Mouse (Mus musculus): ENCODE measurements around the gene Slc23a3. TPM values are rescaled to one million over a fixed set of nuclear protein-coding genes. Genes with fewer than 3 reads are reported as not detected.

Gene Slc23a3
- 0.23 TPM for polyA plus RNA-seq (2017; shearing (Covaris generic))

DNA sequence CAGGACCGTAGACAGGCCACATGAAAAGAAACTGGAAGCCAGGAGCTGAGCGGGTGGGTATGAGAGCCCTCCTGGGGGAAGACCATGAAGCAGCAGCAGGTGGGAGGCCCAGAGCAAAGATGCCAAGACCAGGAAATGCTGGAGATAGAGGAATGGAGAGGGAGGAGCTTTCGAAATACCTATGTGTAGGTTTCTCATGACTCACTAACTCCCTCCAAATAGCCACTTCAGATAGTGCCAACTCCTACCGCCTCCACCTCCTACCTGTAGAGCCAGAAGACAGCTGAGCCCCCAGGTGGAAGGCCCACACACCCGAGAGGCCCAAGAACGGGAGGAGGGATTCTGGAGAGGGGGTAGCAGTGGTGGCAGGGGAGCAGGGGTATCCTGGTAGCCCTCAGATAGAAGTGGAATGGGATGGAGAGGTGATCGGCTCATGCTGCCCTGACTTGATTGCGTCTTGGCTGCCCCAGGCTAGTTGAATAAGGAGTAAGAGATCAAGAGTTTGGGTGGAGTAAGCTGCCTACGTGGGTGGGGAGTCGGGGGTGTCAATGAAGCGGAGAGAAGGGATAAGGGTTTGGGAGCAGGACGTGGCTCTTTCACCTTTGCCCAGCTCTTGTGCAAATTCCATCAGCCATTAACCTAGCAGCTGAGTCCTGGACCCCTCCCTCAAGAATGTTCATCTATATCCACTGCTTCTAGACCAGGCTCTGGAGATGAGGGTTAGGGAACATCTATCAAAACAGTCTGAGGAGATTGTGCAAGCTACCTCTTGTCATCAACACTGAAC is at the start of gene Slc23a3:
Gene Slc23a3 (minus strand): TSS at position 470 of the 787 bp plus-strand sequence.

DNA sequence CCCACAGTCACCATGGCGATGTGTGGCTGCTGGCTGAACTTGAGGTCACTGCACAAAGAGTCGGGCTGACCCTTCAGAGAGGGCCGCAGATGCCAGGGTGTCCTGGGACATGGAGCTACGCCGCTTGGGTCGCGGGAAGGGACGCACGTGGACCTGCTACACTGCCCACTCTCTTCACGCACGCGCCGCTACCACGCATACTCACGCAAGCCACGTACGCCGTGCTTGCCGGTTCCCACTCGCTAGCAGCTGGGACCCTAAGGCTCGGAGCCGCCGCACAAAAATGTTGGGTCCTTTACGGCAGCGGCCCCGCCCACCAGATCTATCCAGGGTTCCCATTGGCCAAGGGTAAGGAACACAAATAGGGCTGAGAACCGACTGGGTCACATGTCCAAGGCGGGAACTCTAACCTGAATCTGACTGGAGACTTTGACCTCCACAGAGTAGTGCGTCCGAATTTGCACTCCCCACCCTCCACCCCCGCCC is 46.5 kb upstream of the Slc23a3 start, which contains the start of gene Abcb6:
Gene Abcb6 (minus strand): TSS at position 288 of the 486 bp plus-strand sequence.

DNA sequence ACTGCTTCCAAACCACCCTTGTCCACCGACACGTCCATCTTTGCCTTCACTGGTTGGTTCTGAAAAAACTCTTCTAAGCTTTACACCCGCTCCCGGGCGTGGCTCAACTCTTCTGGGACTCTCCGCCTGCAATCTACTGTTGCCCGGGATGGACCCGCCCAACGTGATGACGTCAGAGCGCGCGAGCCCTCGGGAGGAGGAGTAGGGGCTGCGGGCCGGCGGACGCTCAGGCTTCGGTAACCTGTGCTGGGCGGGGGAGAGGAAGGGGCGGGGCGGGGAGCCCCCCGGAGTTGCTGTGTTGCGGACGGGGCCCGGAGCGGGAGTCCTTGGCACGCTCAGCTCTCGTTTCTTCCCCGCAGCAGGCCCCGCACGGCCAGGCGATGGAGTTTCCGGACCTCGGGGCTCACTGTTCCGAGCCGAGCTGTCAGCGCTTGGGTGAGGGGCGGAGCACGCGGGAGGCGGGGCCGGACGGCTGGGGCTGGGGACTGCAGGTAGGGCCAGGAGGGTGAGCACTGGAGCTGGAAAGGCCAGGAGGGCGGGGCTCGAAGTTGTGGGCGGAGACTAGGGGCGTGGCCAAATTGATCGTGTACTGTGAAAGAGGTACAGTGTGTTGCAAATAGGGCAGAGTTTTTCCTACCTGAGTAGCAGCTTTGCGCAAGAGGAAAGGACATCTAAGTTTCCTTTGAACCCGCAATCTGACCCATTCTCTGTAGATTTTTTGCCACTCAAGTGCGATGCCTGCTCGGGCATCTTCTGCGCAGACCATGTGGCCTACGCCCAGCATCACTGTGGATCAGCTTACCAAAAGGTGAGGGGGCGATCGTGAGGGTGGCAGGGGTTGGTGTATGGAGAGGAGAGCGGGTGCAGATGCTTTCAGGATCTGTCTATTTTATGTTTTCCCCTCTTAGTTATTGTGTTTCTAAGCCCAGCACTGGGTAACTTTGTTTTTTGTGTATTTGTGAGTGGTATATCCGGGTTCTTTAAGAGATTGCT is 35.1 kb upstream of the Slc23a3 start, which contains the start of gene Zfand2b:
Gene Zfand2b (plus strand): TSS at position 175 of the 993 bp plus-strand sequence.

DNA sequence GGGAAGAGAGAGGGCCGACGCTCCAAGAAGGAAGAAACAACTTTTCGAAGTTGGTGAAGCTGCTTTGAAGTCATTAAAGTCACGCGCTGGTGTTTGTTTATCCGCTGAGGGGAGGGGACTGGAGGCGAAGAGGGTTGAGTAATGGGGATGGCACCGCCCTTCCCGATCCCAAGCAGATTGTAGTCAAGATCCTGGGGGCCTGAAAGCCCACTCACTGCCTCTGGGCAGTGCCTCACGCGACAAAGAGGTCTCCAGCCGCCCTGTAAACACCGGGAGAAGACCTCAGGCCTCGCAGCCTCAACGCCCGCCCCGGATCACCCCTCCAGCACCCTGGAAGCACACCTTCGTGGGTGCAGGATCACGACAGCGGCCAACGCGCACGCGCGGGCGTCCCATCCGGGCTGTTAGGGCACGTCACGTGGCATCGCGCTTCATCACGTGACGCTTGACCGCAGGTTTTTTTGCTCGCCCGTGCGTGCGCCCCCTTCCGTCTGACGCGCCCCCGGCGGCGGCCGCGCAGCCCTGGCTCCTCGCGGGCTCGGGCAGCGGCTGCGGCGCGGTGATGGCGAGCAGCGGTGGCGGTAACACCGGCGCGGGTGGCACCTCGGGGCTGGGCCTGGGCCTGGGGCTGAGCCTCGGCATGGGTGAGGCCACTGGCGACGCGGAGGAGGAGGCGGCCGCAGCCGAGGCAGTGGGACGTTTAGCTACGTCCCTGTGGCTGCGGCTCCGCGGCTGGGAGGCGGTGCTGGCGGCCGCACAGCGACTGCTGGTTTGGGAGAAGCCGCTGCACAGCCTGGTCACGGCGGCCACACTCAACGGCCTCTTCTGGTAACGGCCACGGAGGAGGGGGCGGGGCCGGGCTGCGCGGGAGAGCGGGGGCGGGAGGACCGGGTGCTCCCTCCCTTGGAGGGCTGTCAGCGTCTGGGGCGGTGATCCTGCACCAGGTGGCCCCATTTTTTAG is 8.9 kb upstream of the Slc23a3 start, which contains the start of the genes Cnppd1 and Retreg2:
Gene Cnppd1 (minus strand): TSS at position 411 of the 961 bp plus-strand sequence.
Gene Retreg2 (plus strand): TSS at position 478 of the 961 bp plus-strand sequence.

DNA sequence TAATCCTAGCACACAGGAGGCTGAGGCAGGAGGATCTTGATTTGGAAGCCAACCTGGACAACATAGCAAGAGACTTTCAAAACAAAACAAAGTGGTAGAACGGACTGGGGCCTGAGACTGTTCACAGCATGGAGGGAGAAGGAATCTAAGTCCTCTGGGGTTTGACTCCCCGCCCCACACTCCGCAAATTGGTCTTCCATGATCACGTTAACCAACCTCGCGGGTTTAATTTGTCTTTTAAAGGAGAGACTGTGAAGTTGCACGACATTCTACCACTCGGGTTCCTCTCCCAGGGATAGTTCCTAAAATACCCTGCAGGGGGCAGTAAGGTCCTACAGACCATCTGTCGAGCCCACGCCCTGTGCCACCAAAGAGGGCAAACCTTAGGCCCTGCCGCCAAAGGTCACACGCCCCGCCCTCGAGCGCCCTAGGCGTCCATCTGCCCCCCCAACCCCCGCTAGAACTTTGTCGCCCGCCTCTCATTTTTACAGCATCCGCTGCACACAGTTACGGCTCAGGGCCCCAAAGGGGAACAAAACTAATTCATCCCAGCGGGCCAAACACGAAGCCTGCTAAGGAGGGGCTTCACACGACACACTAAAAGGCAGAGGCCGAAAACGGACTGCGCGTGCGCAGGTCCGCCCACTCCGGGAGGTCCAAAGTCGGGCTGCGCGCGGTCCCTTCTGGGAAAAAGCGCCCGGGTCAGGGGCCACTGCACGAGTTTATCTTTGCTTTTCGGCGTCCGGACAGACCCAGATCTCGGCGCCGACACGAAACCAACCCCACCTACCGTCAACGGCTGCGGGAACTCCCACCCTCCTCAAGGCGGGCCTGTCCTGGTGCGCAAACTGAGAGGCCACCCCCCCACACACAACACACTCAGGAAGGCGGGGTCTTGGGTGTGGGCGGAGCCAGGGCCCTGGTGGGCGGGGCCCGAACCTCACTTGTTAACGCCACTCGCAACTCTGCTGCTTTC is 9.1 kb downstream of the Slc23a3 start, which contains the start of gene Nhej1:
Gene Nhej1 (minus strand): TSS at position 855 of the 976 bp plus-strand sequence.

Other genes with a start within 250 kb of the Slc23a3 start
- not detected for gene Fev, start 248.5 kb downstream of the Slc23a3 start, polyA plus RNA-seq (2017; shearing (Covaris generic))
- not detected for gene Cryba2, start 240.7 kb downstream of the Slc23a3 start, polyA plus RNA-seq (2017; shearing (Covaris generic))
- gene Cfap65, start 198.3 kb downstream of the Slc23a3 start, polyA plus RNA-seq (2017; shearing (Covaris generic)), result not detected
- gene Ihh, start 182.2 kb downstream of the Slc23a3 start, polyA plus RNA-seq (2017; shearing (Covaris generic)), result 0.20 TPM
- 9.7 TPM for gene Nhej1, start 8.7 kb downstream of the Slc23a3 start, polyA plus RNA-seq (2017; shearing (Covaris generic))
- gene Cnppd1, start 8.8 kb upstream of the Slc23a3 start, polyA plus RNA-seq (2017; shearing (Covaris generic)), result 192 TPM
- 22.9 TPM for gene Retreg2, start 8.9 kb upstream of the Slc23a3 start, polyA plus RNA-seq (2017; shearing (Covaris generic))
- 77.4 TPM for gene Zfand2b, start 34.8 kb upstream of the Slc23a3 start, polyA plus RNA-seq (2017; shearing (Covaris generic))
- 7.7 TPM for gene Abcb6, start 46.5 kb upstream of the Slc23a3 start, polyA plus RNA-seq (2017; shearing (Covaris generic))
- 55.8 TPM for gene Ankzf1, start 58.3 kb upstream of the Slc23a3 start, polyA plus RNA-seq (2017; shearing (Covaris generic))
- 27.1 TPM for gene Atg9a, start 58.3 kb upstream of the Slc23a3 start, polyA plus RNA-seq (2017; shearing (Covaris generic))
- gene Glb1l, start 76.9 kb upstream of the Slc23a3 start, polyA plus RNA-seq (2017; shearing (Covaris generic)), result 18.8 TPM
- gene Stk16, start 76.9 kb upstream of the Slc23a3 start, polyA plus RNA-seq (2017; shearing (Covaris generic)), result 104 TPM
- 331 TPM for gene Tuba4a, start 86.0 kb upstream of the Slc23a3 start, polyA plus RNA-seq (2017; shearing (Covaris generic))
- gene A630095N17Rik, start 98.2 kb upstream of the Slc23a3 start, polyA plus RNA-seq (2017; shearing (Covaris generic)), result not detected
- gene Dnajb2, start 102.5 kb upstream of the Slc23a3 start, polyA plus RNA-seq (2017; shearing (Covaris generic)), result 39.6 TPM
- gene Ptprn, start 130.6 kb upstream of the Slc23a3 start, polyA plus RNA-seq (2017; shearing (Covaris generic)), result not detected
- gene Resp18, start 144.5 kb upstream of the Slc23a3 start, polyA plus RNA-seq (2017; shearing (Covaris generic)), result not detected
- gene Dnpep, start 184.1 kb upstream of the Slc23a3 start, polyA plus RNA-seq (2017; shearing (Covaris generic)), result 90.7 TPM
- 0.22 TPM for gene Des, start 226.4 kb upstream of the Slc23a3 start, polyA plus RNA-seq (2017; shearing (Covaris generic))
- gene Speg, start 241.4 kb upstream of the Slc23a3 start, polyA plus RNA-seq (2017; shearing (Covaris generic)), result 0.93 TPM

Data from inflammation-experienced regulatory T-cells, adult 16 weeks (primary cell).